Mouse (Mus musculus) monocyte, adult 59 days (primary cell): Measurements from ENCODE around the gene Hsd3b5. TPM values are rescaled to one million over a fixed set of nuclear protein-coding genes. Genes with fewer than 3 reads are reported as not detected.

ENCODE experiments used
- total RNA-seq, 2 experiments: library from RNA; stranded (reverse); gene quantifications; one replicate each; pipeline ENCODE4 v1.2.4; 2023

Hsd3b5 gene
- total RNA-seq = not detected

DNA sequence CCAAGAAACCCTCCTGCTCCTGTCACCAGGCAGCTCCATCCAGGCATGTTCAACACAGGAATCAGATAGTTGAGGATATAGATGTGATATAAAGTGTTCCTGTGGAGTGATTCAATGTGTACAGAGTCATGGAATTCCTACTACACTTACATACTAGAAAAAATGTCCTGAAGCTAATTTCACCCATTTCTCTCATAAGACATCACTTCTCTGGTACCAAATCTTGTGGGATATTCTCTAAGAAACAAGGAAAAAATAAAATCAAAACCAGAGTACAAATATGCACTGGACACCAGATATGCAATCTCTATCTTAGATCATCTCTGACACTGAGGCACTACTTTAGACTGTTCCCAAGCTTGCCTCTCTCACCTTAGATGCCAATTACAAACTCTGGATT, at the start of gene Hsd3b5:
Gene Hsd3b5, minus strand, starts transcription at position 101 of the 400 bp plus-strand sequence.

DNA sequence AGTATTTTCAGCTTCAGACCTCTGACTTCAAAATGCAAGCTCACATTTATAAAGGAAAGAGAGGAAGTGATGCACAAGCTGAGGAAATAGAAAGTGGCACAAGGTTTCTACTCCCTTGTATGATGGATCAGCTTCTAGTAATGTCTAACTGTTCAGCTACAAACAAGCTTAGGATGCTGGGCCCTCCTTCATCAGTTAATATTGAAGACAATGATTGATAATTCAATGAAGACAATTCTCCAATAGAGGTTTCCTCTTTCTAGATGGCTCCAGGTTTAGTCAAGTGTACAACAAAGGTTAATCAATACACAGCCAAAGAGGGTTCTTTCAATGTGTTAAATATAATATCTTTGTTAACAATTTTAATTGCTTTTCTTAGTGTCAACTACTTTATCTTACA, 41.3 kb downstream of the Hsd3b5 start, which contains the start of gene Gm10681:
Gene Gm10681, minus strand, starts transcription at position 101 of the 400 bp plus-strand sequence.

Other genes starting within 250 kb of the Hsd3b5 start
- gene Zfp697, start 247.8 kb downstream of the Hsd3b5 start, total RNA-seq = not detected
- not detected for gene Gm4450, start 173.1 kb downstream of the Hsd3b5 start, total RNA-seq
- not detected for gene Hsd3b4, start 119.7 kb downstream of the Hsd3b5 start, total RNA-seq
- not detected for gene Gm10681, start 41.4 kb downstream of the Hsd3b5 start, total RNA-seq
- under 1 TPM in 1 of 2 experiments, not detected in 1; 0.16 TPM for gene Hsd3b2, start 94.3 kb upstream of the Hsd3b5 start, total RNA-seq
- gene Hsd3b3, start 132.9 kb upstream of the Hsd3b5 start, total RNA-seq = not detected
- gene Hsd3b6, start 184.2 kb upstream of the Hsd3b5 start, total RNA-seq = not detected
- not detected for gene Hsd3b1, start 229.5 kb upstream of the Hsd3b5 start, total RNA-seq